Mouse (Mus musculus) ES-E14 (cell line): ENCODE data around the gene Ppp1r16b.

ENCODE experiments used
- CHD2 ChIP-seq: IDR thresholded peaks from 2 replicates; pipeline ENCODE4 v1.6.1; 2014; ENCODE audit warnings: mild to moderate bottlenecking, low read depth, low read length, inconsistent platforms
- MAFK ChIP-seq: IDR thresholded peaks from 2 replicates; pipeline ENCODE4 v1.6.1; 2014; ENCODE audit warnings: mild to moderate bottlenecking, low read depth, low read length, inconsistent platforms; ENCODE audit not compliant: insufficient read depth
- ZC3H11A ChIP-seq: IDR thresholded peaks from 2 replicates; pipeline ENCODE4 v1.6.1; 2012; ENCODE audit warnings: low read depth, mild to moderate bottlenecking, inconsistent platforms, low read length, borderline replicate concordance
- ZNF384 ChIP-seq: IDR thresholded peaks from 2 replicates; pipeline ENCODE4 v1.6.1; 2012; ENCODE audit warnings: low read depth, low read length, inconsistent platforms

- TF ChIP-seq CHD2 (no peak), MAFK (no peak), ZNF384 (no peak), ZC3H11A (no peak)
Measured at GRCm38 (mm10) chr2:158659346-158659745, 5.9 kb upstream of the Ppp1r16b start.
